Mouse (Mus musculus) heart, embryonic 15.5 days (tissue): ENCODE results near the gene Platr25. TPM values are rescaled to one million over a fixed set of nuclear protein-coding genes. Genes with fewer than 3 reads are reported as not detected.
A peak's percentile ranks its signal among the peaks of the same experiment; 100 is the strongest.
"Not testable (repeated sequence)": the region's sequence is repeated elsewhere in the genome, so short reads cannot be mapped to it uniquely, and the experiment has no call there.

Source experiments
- ATAC-seq: fragments of 200-750 bp; cut with Nextera tagmentation; replicated peaks from 2 replicates; pipeline ENCODE4 v1.8.0; 2017; ENCODE audit warnings: low read depth, moderate TSS enrichment; ENCODE audit not compliant: insufficient number of reproducible peaks, insufficient read depth, low FRiP score
- H3K27ac ChIP-seq: fragments of 300-500 bp; sonication (generic); 2 replicates; pipeline ENCODE4 v1.5.1; 2015; ENCODE audit warnings: mild to moderate bottlenecking, inconsistent platforms
- H3K27me3 ChIP-seq: fragments of 300-500 bp; sonication (generic); 2 replicates; pipeline ENCODE4 v1.6.1; 2015; ENCODE audit warnings: inconsistent platforms
- H3K36me3 ChIP-seq: fragments of 300-500 bp; sonication (generic); 2 replicates; pipeline ENCODE4 v1.6.1; 2015; ENCODE audit warnings: mild to moderate bottlenecking, inconsistent platforms
- H3K4me1 ChIP-seq: fragments of 300-500 bp; sonication (generic); replicated peaks from 2 replicates; pipeline ENCODE4 v1.6.1; 2015; ENCODE audit warnings: inconsistent platforms
- H3K4me2 ChIP-seq: fragments of 300-500 bp; sonication (generic); 2 replicates; pipeline ENCODE4 v1.6.1; 2015; ENCODE audit warnings: inconsistent platforms, mild to moderate bottlenecking, moderate library complexity
- H3K4me3 ChIP-seq: fragments of 300-500 bp; sonication (generic); 2 replicates; pipeline ENCODE4 v1.5.1; 2015; ENCODE audit warnings: mild to moderate bottlenecking, inconsistent platforms
- H3K9ac ChIP-seq: fragments of 300-500 bp; sonication (generic); 2 replicates; pipeline ENCODE4 v1.6.1; 2015; ENCODE audit warnings: mild to moderate bottlenecking, inconsistent platforms
- H3K9me3 ChIP-seq: fragments of 300-500 bp; sonication (generic); replicated peaks from 2 replicates; pipeline ENCODE4 v1.6.1; 2016; ENCODE audit warnings: inconsistent platforms
- whole genome bisulfite sequencing: fragments of 180-500 bp; shearing (Covaris S2); methylation state at CpG from one replicate; pipeline ENCODE4 v1.1.7; 2015; ENCODE audit warnings: mixed read lengths; 5-methylcytosine and 5-hydroxymethylcytosine counted together
- polyA plus RNA-seq: library from polyadenylated mRNA; unstranded; fragments of >200 nt; fragmentation: Nextera tagmentation; extraction: Ambion mirVana; gene quantifications from 2 replicates; pipeline ENCODE4 v1.2.1, GENCODE M21; 2015

Gene Platr25
- 13.4 and 15.2 TPM in 2 replicates for polyA plus RNA-seq

DNA sequence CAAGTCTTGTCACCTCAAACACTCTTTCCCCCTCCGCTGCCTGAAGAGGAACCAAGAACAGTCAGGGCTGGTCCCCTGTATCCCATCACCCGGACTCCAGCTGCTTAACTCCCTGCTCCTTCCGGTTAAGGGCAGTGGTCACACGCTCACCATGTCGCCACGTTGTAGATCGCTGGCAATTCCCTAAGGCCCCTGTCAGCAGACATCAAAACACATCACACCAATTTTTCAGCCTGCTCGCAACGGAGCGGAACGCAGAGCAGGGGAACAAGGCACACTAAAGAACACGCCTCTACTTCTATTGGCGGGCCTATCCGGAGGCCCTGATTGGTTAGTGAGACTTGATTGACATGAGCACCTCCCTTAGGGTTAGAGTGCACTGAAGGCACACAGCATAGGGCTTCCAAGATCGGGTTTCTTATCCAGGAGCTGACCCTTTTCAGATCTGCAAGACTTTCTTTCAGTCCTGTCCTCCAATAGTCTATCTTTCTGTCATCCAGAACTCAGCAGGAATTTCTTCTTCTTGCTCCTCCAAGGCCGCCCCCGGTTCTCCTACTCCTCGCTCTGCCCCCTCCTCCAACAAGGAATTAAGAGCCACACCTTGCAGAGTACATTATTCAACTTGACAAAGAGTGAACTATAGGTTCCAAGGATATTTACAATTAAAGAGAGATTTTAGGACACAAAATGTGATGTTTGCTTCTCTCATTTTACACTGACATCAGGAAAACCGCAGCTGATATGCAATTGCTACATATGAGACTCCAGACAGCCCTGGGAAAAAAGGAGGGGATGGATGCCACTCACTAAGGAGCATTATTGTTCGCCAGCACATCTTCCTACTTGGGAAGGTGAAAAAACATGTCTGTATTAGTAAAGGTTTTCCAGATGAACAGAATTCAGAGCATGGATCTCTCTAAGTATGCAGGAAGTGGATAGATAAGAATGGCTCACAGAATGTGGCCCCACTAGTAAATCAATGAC is at the start of gene Platr25:
Gene Platr25, minus strand, starts transcription at position 278 of the 984 bp plus-strand sequence.
- H3K9ac ChIP-seq: peak within 1 kb of the TSS; percentile 56
- peak; percentile 78; the same call in 1 of the 2 replicates for ATAC-seq
- not testable (repeated sequence) for H3K4me1 ChIP-seq, H3K27me3 ChIP-seq, H3K36me3 ChIP-seq, H3K9me3 ChIP-seq
- H3K4me2 ChIP-seq: peak within 1 kb of the TSS; percentile 72
- peak within 1 kb of the TSS; percentile 65 for H3K4me3 ChIP-seq
- 10% methylated on average over 20 of the region's 20 CpGs for WGBS
- H3K27ac ChIP-seq: peak within 1 kb of the TSS; percentile 60

DNA sequence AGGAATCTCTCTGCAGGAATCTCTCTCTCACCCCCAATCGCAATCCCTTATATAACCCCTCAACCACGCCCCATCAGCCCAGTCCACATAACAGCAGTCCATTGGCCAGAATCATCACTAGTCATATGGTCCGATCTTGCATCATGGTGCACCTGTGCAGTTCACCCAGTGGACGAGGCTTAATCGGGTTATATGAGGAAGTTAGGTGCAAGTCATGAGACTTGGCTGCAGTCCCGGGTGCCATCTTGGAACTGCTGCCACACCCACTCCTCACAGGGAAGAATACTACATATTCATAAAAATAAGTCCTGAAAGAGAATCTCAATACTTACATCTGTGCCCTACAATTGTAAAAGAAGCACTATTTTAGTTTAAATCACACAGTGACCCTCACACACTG is 47.5 kb upstream of the Platr25 start:
- H3K27me3 ChIP-seq, H3K27ac ChIP-seq, H3K4me3 ChIP-seq, ATAC-seq, H3K9ac ChIP-seq, H3K4me2 ChIP-seq, H3K9me3 ChIP-seq, H3K4me1 ChIP-seq, H3K36me3 ChIP-seq: not testable (repeated sequence)
- WGBS: 86% methylated on average over 6 of the region's 6 CpGs

DNA sequence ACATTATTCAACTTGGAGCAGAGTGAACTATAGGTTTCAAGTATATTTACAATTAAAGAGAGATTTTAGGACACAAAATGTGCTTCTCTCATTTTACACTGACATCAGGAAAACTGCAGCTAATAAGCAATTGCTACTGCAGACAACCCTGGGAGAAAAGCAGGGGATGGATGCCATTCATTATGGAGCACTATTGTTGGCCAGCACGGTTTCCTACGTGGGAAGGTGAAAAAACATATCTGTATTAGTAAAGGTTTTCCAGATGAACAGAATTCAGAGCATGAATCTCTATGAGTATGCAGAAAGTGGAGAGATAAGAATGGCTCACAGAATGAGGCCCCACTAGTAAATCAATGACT is 25.6 kb upstream of the Platr25 start:
- H3K4me2 ChIP-seq: peak overlapping the region; percentile 71
- ATAC-seq, H3K27ac ChIP-seq, H3K4me1 ChIP-seq, H3K36me3 ChIP-seq, H3K27me3 ChIP-seq, H3K9me3 ChIP-seq: not testable (repeated sequence)
- H3K9ac ChIP-seq: 0 out of 2 replicates have a peak overlapping the region, but pooled peaks have one; percentile 23
- 46% methylated on average over 2 of the region's 2 CpGs for WGBS
- peak overlapping the region; percentile 65 for H3K4me3 ChIP-seq

DNA sequence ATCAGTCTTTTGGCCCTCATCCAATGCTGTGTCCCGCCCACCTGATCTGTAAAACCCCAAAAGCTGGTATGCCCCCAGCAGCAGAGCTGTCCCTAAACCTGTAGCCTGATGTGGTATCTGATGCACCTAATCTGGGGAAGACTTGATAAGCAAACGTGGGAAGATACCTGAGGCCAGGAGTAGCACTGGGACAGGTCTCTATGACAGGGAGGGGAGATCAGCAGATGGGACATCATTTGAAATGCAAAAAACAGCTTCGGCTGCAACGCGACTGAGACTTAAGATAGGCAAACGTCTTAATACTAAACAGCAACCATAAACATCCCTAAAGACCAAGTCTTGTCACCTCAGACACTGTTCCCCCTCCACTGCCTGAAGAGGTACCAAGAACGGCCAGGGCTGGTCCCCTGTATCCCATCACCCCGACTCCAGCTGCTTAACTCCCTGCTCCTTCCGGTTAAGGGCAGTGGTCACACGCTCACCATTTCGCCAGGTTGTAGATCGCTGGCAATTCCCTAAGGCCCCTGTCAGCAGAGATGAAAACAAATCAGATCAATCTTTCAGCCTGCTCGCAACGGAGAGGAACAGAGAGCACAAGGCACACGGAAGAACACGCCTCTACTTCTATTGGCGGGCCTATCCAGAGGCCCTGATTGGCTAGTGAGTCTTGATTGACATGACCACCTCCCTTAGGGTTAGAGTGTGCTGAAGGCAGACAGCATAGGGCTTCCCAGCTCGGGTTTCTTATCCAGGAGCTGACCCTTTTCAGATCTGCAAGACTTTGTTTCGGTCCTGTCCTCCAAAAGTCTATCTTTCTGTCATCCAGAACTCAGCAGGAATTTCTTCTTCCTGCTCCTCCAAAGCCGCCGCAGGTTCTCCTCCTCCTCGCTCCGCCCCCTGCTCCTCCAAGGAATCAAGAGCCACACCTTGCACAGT is 25.0 kb upstream of the Platr25 start, which contains the start of gene Gm5141:
Gene Gm5141, minus strand, starts transcription at position 610 of the 936 bp plus-strand sequence.
- not testable (repeated sequence) for H3K9me3 ChIP-seq, H3K27me3 ChIP-seq, H3K4me1 ChIP-seq, H3K27ac ChIP-seq, H3K36me3 ChIP-seq
- Histone ChIP-seq H3K9ac (peak within 1 kb of the TSS; percentile 59), H3K4me2 (peak within 1 kb of the TSS; percentile 71), H3K4me3 (peak within 1 kb of the TSS; percentile 65)
- WGBS: 4% methylated on average over 23 of the region's 23 CpGs
- ATAC-seq: peak; percentile 91

DNA sequence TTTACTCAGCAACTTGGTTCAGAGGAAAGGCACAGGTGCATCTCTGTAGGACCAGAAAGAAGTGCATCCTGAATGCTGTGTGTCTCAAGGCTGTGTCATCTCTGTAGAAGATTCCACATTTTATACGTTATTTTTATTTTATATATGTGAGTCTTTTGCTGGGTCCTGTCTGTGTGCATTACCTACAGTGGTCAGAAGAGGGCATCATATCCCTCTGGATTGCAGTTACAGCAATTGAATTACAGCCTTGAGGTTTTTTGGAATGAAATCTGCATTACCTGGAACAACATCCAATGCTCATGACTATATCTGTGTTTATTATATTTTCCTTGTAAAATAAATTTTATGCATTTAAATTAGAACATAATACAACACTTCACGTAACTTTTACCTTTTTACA is 3.3 kb upstream of the Platr25 start:
- 64% methylated on average over 2 of the region's 2 CpGs for WGBS
- H3K4me1 ChIP-seq, H3K27ac ChIP-seq, H3K4me2 ChIP-seq, H3K9me3 ChIP-seq, H3K4me3 ChIP-seq, ATAC-seq, H3K9ac ChIP-seq, H3K27me3 ChIP-seq, H3K36me3 ChIP-seq: not testable (repeated sequence)

DNA sequence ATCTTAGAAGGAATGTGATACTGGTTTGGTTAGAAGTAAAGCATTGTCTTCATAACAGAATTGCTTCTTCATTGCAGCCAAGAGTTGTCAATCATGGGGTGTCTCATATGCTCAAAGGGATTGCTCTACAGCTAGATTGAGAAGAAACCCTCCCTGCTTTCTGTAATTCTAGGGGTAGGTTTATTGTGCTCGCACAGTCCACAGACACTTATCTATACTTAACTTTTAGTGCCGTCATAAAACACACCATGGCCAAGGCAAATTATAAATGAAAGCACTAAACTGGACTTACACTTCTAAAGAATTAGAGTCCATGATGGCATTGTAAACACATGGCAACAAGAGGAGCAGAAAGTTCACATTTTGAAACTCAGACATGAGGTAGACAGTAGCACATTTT is 27.2 kb downstream of the Platr25 start:
- no peak overlapping the region for H3K9ac ChIP-seq
- H3K4me2 ChIP-seq: no peak overlapping the region
- H3K4me3 ChIP-seq: no peak overlapping the region
- no peak overlapping the region for H3K27ac ChIP-seq
- WGBS: 90% methylated on average over 2 of the region's 2 CpGs
- ATAC-seq: no peak
- no peaks in the 10 kb centered on the region for H3K27me3 ChIP-seq
- no peaks in the 10 kb centered on the region for H3K36me3 ChIP-seq
- no peaks in the 10 kb centered on the region for H3K4me1 ChIP-seq
- no peaks in the 10 kb centered on the region for H3K9me3 ChIP-seq

DNA sequence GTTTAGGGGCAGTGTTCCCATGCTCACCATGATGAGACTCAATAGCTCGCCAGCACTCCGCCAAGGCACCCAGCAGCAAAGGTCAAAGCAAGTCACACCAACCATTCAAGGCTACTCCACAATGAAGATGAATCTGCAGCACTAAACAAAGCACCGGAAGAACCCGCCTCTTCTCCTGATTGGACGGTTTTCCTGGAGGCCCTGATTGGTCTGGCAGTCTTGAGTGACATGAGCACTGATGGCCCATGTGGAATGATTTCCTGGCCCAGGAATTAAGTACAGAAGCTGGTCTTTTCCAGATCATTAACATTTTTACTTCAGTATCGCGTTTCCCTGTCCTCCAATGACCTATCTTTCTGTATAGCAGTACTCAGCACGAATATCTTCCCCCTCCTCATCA is 47.9 kb downstream of the Platr25 start:
- not testable (repeated sequence) for H3K4me3 ChIP-seq, ATAC-seq, H3K9me3 ChIP-seq, H3K27ac ChIP-seq, H3K27me3 ChIP-seq, H3K9ac ChIP-seq, H3K36me3 ChIP-seq, H3K4me1 ChIP-seq, H3K4me2 ChIP-seq
- WGBS: 86% methylated on average over 8 of the region's 8 CpGs

DNA sequence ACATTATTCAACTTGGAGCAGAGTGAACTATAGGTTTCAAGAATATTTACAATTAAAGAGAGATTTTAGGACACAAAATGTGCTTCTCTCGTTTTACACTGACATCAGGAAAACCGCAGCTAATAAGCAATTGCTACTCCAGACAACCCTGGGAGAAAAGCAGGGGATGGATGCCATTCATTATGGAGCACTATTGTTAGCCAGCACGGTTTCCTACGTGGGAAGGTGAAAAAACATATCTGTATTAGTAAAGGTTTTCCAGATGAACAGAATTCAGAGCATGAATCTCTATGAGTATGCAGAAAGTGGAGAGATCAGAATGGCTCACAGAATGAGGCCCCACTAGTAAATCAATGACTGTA is 75.2 kb downstream of the Platr25 start:
- H3K4me3 ChIP-seq: peak overlapping the region; percentile 61
- ATAC-seq, H3K27ac ChIP-seq, H3K9me3 ChIP-seq, H3K36me3 ChIP-seq, H3K4me1 ChIP-seq, H3K27me3 ChIP-seq: not testable (repeated sequence)
- peak overlapping the region; percentile 64 for H3K4me2 ChIP-seq
- WGBS: 20% methylated on average over 4 of the region's 4 CpGs
- H3K9ac ChIP-seq: peak overlapping the region; percentile 47

DNA sequence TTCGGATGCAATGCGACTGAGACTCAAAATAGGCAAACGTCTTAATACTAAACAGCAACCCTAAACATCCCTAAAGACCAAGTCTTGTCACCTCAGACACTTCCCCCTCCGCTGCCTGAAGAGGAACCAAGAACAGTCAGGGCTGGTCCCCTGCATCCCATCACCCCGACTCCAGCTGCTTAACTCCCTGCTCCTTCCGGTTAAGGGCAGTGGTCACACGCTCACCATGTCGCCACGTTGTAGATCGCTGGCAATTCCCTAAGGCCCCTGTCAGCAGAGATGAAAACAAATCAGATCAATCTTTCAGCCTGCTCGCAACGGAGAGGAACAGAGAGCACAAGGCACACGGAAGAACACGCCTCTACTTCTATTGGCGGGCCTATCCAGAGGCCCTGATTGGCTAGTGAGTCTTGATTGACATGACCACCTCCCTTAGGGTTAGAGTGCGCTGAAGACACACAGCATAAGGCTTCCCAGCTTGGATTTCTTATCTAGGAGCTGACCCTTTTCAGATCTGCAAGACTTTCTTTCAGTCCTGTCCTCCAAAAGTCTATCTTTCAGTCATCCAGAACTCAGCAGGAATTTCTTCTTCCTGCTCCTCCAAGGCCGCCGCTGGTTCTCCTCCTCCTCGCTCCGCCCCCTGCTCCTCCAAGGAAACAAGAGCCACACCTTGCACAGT is 75.8 kb downstream of the Platr25 start:
- peak overlapping the region; percentile 64 for H3K4me2 ChIP-seq
- not testable (repeated sequence) for H3K36me3 ChIP-seq, H3K27me3 ChIP-seq, H3K9me3 ChIP-seq, H3K4me1 ChIP-seq
- peak overlapping the region; percentile 58 for H3K27ac ChIP-seq
- peak; percentile 94 for ATAC-seq
- H3K9ac ChIP-seq: peak overlapping the region; percentile 54
- peak overlapping the region; percentile 61 for H3K4me3 ChIP-seq
- under 1% methylated on average over 20 of the region's 20 CpGs for WGBS

DNA sequence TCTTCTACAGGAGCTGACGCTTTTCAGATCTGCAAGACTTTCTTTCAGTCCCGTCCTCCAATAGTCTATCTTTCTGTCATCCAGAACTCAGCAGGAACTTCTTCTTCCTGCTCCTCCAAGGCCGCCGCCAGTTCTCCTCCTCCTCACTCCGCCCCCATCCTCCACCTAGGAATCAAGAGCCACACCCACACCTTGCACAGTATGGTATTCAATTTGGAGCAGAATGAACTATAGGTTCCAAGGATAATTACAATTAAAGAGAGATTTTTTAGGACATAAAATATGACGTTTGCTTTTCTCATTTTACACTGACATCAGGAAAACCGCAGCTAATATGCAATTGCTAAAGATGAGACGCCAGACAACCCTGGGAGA is 107.2 kb downstream of the Platr25 start:
- ATAC-seq: peak; percentile 73; the same call in 1 of the 2 replicates
- no peak overlapping the region; the same call in 1 of the 2 replicates for H3K9ac ChIP-seq

More for the DNA sequence above, 107.2 kb downstream of the Platr25 start:
- Histone ChIP-seq H3K4me1 (no peaks in the 10 kb centered on the region), H3K4me3 (peak overlapping the region; percentile 76), H3K36me3 (no peaks in the 10 kb centered on the region; the same call in 1 of the 2 replicates), H3K9me3 (no peaks in the 10 kb centered on the region), H3K4me2 (peak overlapping the region; percentile 67), H3K27ac (no peak overlapping the region), H3K27me3 (no peaks in the 10 kb centered on the region)
- WGBS: 18% methylated on average over 8 of the region's 8 CpGs
